Mouse (Mus musculus) forebrain, embryonic 12.5 days (tissue): ENCODE results near the gene Atp6v1g2. TPM values are rescaled to one million over a fixed set of nuclear protein-coding genes. Genes with fewer than 3 reads are reported as not detected.

Source experiments
- ATAC-seq: fragments of 200-750 bp; cut with Nextera tagmentation; 2 replicates; pipeline ENCODE4 v1.8.0; 2017; ENCODE audit warnings: moderate TSS enrichment; ENCODE audit not compliant: low FRiP score
- H3K27ac ChIP-seq: fragments of 300-500 bp; sonication (generic); 2 replicates; pipeline ENCODE4 v1.5.1; 2016; ENCODE audit warnings: mild to moderate bottlenecking
- H3K27me3 ChIP-seq: fragments of 300-500 bp; sonication (generic); 2 replicates; pipeline ENCODE4 v1.6.1; 2016; ENCODE audit warnings: mild to moderate bottlenecking
- H3K36me3 ChIP-seq: fragments of 300-500 bp; sonication (generic); replicated peaks from 2 replicates; pipeline ENCODE4 v1.6.1; 2016; ENCODE audit warnings: mild to moderate bottlenecking
- H3K4me1 ChIP-seq: fragments of 300-500 bp; sonication (generic); 2 replicates; pipeline ENCODE4 v1.6.1; 2016
- H3K4me2 ChIP-seq: fragments of 300-500 bp; sonication (generic); 2 replicates; pipeline ENCODE4 v1.6.1; 2016; ENCODE audit warnings: mild to moderate bottlenecking, moderate library complexity
- H3K4me3 ChIP-seq: fragments of 300-500 bp; sonication (generic); replicated peaks from 2 replicates; pipeline ENCODE4 v1.5.1; 2016; ENCODE audit warnings: mild to moderate bottlenecking
- H3K9ac ChIP-seq: fragments of 300-500 bp; sonication (generic); 2 replicates; pipeline ENCODE4 v1.6.1; 2016; ENCODE audit warnings: mild to moderate bottlenecking
- H3K9me3 ChIP-seq: fragments of 300-500 bp; sonication (generic); 2 replicates; pipeline ENCODE4 v1.6.1; 2016
- WGBS: fragments of 180-500 bp; shearing (Covaris S2); methylation state at CpG from one replicate; pipeline ENCODE4 v1.1.7; 2016; 5-methylcytosine and 5-hydroxymethylcytosine counted together
- polyA plus RNA-seq: library from polyadenylated mRNA; unstranded; fragments of >200 nt; fragmentation: Nextera tagmentation; extraction: Ambion mirVana; gene quantifications from 2 replicates; pipeline ENCODE4 v1.2.1, GENCODE M21; 2016

The Atp6v1g2 gene
- polyA plus RNA-seq, 1 experiment from 2014 or later: 17.3 TPM

DNA sequence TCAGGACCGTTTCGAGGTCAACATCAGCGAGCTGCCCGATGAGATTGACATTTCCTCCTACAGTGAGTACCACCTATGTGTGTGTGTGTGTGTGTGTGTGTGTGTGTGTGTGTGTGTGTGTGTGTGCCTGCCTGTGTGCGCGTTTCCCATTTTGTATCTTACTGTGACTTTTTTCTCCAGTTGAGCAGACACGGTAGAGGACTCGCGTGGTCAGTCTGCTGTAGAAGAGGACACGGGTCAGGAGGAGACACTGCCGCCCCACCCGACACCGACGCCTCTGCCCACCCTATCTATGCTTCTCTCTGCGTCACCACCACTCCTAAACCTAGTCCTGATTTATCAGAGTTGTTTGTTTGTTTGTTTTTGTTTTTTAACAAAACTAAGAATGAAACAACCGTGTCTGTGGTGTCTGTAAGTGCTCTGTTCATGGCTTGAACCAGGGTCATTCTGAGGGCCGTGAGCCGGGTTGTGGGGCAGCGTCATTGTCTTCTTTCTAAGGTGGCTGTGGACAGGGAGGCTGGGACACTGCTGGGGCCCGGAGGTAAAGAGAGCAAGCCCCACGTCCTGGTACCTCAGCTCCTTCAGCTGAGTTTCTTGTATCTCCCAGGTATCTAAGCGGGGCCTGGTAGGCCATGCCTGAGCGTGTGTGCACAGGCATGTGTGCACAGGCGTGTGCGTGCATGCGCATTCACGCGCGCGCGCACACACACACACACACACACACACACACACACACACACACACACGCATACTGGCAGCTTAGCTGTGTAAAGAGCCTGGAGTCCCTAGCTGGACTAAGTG lies 20.0 kb downstream of the Atp6v1g2 start:
- Histone ChIP-seq H3K27ac (0 out of 2 replicates have a peak overlapping the region, but pooled peaks have one; percentile 32), H3K27me3 (0 out of 2 replicates have a peak, but pooled peaks cover 11% of the 10 kb centered on the region), H3K4me2 (no peak overlapping the region), H3K9ac (no peak overlapping the region), H3K4me3 (no peak overlapping the region), H3K9me3 (no peaks in the 10 kb centered on the region), H3K36me3 (peaks cover 62% of the 10 kb centered on the region), H3K4me1 (peaks cover 4% of the 10 kb centered on the region; the same call in 1 of the 2 replicates)
- 86% methylated on average over 31 of the region's 32 CpGs for WGBS
- no peak for ATAC-seq

DNA sequence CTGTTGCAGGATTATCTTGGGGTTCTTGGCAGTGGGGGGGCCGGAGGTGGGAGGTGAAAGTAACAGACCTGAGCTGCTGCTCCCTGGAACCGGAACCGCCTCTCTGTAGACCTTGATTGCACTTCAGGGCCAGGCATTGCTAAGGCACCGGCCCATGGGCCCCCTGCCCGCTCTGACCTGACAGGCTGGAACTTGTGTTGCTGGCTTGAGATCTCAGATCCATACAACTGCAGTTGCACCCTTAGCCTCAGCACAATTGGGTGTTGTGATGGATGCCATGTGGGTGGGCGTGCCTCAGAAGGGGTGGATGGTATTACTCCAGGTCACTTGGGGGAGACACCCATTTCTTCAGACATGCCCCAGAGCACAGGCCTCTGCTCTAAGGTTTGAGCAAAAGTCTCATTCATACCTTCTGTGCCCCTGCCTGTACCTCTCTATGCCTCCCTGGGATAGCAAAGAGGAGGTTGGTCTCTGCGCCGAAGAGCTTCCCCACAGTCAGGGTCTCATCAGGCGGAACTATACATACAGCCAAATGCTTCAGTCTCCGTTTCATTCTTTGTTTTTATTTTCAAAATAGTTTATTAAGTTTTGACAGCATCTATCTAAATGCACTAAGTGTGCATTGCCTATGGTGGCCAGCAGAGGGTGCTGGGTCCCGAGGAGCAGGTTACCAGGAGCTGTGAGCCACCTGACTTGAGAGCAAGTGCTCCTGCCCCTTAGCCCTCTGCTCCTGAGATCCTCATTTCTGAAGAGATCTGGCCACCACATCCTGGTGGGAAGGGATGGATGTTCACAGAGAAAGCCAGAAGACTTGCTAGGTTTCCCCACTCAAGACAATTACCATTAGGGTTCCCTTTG lies 21.0 kb downstream of the Atp6v1g2 start:
- Histone ChIP-seq H3K27ac (peak overlapping the region; percentile 25; the same call in 1 of the 2 replicates), H3K4me1 (peaks cover 4% of the 10 kb centered on the region; the same call in 1 of the 2 replicates), H3K4me3 (no peak overlapping the region), H3K27me3 (0 out of 2 replicates have a peak, but pooled peaks cover 11% of the 10 kb centered on the region), H3K36me3 (peaks cover 52% of the 10 kb centered on the region), H3K4me2 (no peak overlapping the region), H3K9me3 (no peaks in the 10 kb centered on the region), H3K9ac (no peak overlapping the region)
- ATAC-seq: peak; percentile 37; the same call in 1 of the 2 replicates
- WGBS: 59% methylated on average over 11 of the region's 11 CpGs

DNA sequence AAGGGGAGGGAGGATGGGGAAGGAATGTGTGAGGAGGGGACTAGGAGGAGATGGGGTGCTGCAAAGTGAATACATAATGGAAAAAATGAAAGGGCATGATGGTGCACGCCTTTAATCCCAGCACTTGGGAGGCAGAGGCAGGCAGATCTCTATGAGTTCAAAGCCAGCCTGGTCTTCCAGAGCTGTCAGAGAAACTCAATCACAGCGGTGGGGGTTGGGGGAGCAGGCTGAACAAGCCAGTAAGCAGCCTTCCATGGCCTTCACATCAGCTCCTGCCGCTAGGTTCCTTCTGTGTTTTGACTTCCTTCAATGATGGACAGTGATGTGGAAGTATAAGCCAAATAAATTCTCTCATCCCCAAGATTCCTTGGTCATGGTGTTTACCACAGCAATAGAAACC lies 21.8 kb downstream of the Atp6v1g2 start:
- H3K27ac ChIP-seq: no peak overlapping the region
- H3K36me3 ChIP-seq: peaks cover 44% of the 10 kb centered on the region
- ATAC-seq: no peak
- peaks cover 4% of the 10 kb centered on the region; the same call in 1 of the 2 replicates for H3K4me1 ChIP-seq
- H3K4me2 ChIP-seq: no peak overlapping the region
- H3K9ac ChIP-seq: no peak overlapping the region
- no peaks in the 10 kb centered on the region for H3K9me3 ChIP-seq
- no peak overlapping the region for H3K4me3 ChIP-seq
- 68% methylated on average over 3 of the region's 3 CpGs for WGBS
- H3K27me3 ChIP-seq: peaks cover 18% of the 10 kb centered on the region

GRCm38 (mm10) chr17:35255704-35256103 lies 22.2 kb downstream of the Atp6v1g2 start:
- Histone ChIP-seq H3K4me1 (peaks cover 4% of the 10 kb centered on the region; the same call in 1 of the 2 replicates), H3K27ac (no peak overlapping the region), H3K36me3 (peaks cover 40% of the 10 kb centered on the region), H3K9ac (no peak overlapping the region), H3K27me3 (peaks cover 18% of the 10 kb centered on the region), H3K4me3 (no peak overlapping the region), H3K4me2 (no peak overlapping the region), H3K9me3 (no peaks in the 10 kb centered on the region)
- WGBS: 61% methylated on average over 4 of the region's 4 CpGs
- ATAC-seq: no peak

GRCm38 (mm10) chr17:35257378-35257777 lies 23.9 kb downstream of the Atp6v1g2 start:
- Histone ChIP-seq H3K27me3 (peaks cover 28% of the 10 kb centered on the region), H3K9ac (no peak overlapping the region)

GRCm38 (mm10) chr17:35257824-35258491 lies 24.5 kb downstream of the Atp6v1g2 start:
- ATAC-seq: peak; percentile 2; the same call in 1 of the 2 replicates
- Histone ChIP-seq H3K4me2 (peak overlapping the region; percentile 40), H3K4me1 (peaks cover 9% of the 10 kb centered on the region), H3K4me3 (0 out of 2 replicates have a peak overlapping the region, but pooled peaks have one; percentile 15), H3K9me3 (no peaks in the 10 kb centered on the region), H3K9ac (peak overlapping the region; percentile 29; the same call in 1 of the 2 replicates), H3K36me3 (peaks cover 19% of the 10 kb centered on the region), H3K27me3 (peaks cover 32% of the 10 kb centered on the region), H3K27ac (no peak overlapping the region)
- WGBS: 14% methylated on average over 17 of the region's 17 CpGs

More at GRCm38 (mm10) chr17:35257378-35257777, 23.9 kb downstream of the Atp6v1g2 start:
- 83% methylated on average over 1 of the region's 1 CpGs for WGBS
- H3K9me3 ChIP-seq: no peaks in the 10 kb centered on the region
- peaks cover 5% of the 10 kb centered on the region; the same call in 1 of the 2 replicates for H3K4me1 ChIP-seq
- no peak overlapping the region for H3K27ac ChIP-seq
- no peak for ATAC-seq
- peaks cover 25% of the 10 kb centered on the region for H3K36me3 ChIP-seq
- H3K4me2 ChIP-seq: no peak overlapping the region
- H3K4me3 ChIP-seq: no peak overlapping the region

DNA sequence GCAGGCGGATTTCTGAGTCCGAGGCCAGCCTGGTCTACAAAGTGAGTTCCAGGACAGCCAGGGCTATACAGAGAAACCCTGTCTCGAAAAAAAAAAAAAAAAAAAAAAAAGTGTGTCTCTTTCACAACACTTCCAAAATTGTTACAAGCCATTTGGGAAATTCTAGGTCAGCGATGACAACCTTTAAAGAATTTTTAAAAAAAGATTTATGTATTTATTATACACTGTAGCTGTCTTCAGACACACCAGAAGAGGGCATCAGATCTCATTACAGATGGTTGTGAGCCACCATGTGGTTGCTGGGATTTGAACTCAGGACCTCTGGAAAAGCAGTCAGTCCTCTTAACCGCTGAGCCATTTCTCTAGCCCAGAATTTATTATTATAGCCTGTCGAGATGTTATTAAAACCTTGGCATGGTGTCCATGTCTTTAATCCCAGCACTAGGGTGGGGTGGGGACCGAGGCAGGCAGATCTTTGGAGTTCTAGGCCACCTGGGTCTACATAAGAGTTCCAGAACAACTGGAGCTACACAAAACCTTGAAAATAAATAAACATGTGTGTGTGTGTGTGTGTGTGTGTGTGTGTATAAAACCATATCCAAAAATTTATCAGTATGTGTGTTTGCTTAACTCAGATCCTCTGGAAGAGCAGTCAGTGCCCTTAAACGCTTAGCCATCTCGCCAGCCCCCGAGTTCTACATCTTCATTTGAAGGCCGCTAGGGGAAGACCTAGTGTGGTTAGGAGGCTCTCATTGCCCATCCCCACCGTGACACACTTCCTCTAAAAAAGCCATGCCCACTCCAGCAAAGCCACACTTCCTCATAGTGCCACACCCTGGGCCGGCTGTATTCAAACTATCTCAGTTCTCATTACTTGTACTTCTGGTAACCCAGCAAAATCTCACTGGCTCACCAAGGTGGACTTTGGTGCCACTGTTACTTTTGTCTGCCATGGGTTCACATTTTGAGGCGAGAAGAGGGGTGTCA lies 25.3 kb downstream of the Atp6v1g2 start:
- Histone ChIP-seq H3K9me3 (no peaks in the 10 kb centered on the region), H3K4me1 (peaks cover 10% of the 10 kb centered on the region), H3K36me3 (peaks cover 11% of the 10 kb centered on the region), H3K9ac (no peak overlapping the region), H3K27ac (no peak overlapping the region), H3K4me2 (peak overlapping the region; percentile 40; the same call in 1 of the 2 replicates), H3K27me3 (peaks cover 37% of the 10 kb centered on the region), H3K4me3 (no peak overlapping the region)
- ATAC-seq: no peak
- WGBS: 65% methylated on average over 13 of the region's 14 CpGs

GRCm38 (mm10) chr17:35259621-35260020 lies 26.2 kb downstream of the Atp6v1g2 start:
- WGBS: 79% methylated on average over 4 of the region's 4 CpGs
- ATAC-seq: no peak
- Histone ChIP-seq H3K4me2 (no peak overlapping the region), H3K36me3 (peaks cover 3% of the 10 kb centered on the region; the same call in 1 of the 2 replicates), H3K4me1 (peaks cover 13% of the 10 kb centered on the region), H3K27ac (no peak overlapping the region), H3K27me3 (peaks cover 45% of the 10 kb centered on the region), H3K4me3 (no peak overlapping the region), H3K9me3 (no peaks in the 10 kb centered on the region), H3K9ac (no peak overlapping the region)

DNA sequence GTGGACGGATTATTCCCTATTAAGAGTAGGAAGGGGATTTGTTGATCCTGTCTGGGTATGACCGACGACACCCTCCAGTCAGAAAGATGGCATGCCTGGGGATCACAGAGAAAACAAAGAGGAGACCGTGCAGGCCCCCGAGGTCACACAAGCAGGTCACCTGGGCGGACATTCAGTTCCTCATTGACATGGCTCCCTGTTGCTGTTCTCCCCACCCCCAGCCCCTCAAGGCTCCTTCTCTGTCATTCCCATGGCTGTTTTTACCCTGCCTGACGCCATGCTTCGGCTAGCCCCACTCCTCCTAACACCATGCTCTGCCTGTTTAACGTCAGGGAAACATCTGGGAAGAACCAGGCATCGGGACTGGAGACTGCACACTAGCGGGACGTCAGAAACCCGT lies 28.2 kb downstream of the Atp6v1g2 start:
- no peak overlapping the region for H3K9ac ChIP-seq
- peaks cover 13% of the 10 kb centered on the region for H3K4me1 ChIP-seq
- no peak overlapping the region for H3K27ac ChIP-seq
- no peak overlapping the region for H3K4me3 ChIP-seq
- 76% methylated on average over 13 of the region's 13 CpGs for WGBS
- no peak overlapping the region for H3K4me2 ChIP-seq
- peaks cover 43% of the 10 kb centered on the region for H3K27me3 ChIP-seq
- H3K9me3 ChIP-seq: no peaks in the 10 kb centered on the region
- ATAC-seq: no peak
- H3K36me3 ChIP-seq: no peaks in the 10 kb centered on the region

DNA sequence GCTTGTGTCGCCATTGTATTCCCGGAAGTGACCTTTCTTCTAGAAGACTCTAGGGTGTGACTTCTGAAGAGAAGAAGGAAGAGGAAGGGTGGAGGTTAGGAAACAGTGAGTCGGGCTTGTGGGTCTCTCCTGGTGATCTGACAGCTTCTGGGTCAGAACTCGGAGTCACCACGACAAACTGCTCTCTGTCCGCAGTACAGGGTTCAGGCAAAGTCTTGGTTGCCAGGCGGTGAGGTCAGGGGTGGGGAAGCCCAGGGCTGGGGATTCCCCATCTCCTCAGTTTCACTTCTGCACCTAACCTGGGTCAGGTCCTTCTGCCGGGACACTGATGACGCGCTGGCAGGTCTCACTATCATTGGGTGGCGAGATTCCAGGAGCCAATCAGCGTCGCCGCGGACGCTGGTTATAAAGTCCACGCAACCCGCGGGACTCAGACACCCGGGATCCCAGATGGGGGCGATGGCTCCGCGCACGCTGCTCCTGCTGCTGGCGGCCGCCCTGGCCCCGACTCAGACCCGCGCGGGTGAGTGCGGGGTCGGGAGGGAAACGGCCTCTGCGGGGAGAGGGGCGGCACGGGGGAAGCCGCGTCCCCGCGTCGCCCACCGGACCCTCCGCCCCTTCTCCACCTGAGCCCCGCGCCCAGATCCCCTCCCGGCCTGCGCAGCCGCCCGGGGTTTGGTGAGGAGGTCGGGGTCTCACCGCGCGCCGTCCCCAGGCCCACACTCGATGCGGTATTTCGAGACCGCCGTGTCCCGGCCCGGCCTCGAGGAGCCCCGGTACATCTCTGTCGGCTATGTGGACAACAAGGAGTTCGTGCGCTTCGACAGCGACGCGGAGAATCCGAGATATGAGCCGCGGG lies 29.4 kb downstream of the Atp6v1g2 start, which contains the start of gene H2-D1:
H2-D1 (plus strand) TSS at position 67 of the 859 bp plus-strand sequence.
- 1% methylated on average over 73 of the region's 73 CpGs for WGBS
- Histone ChIP-seq H3K36me3 (no peaks in the 10 kb centered on the region), H3K27ac (no peak within 1 kb of the TSS), H3K4me3 (peak within 1 kb of the TSS; percentile 75), H3K4me1 (peaks cover 12% of the 10 kb centered on the region), H3K9ac (peak within 1 kb of the TSS; percentile 72), H3K9me3 (no peaks in the 10 kb centered on the region), H3K27me3 (peaks cover 38% of the 10 kb centered on the region), H3K4me2 (peak within 1 kb of the TSS; percentile 96)
- peak; percentile 96 for ATAC-seq
